Mouse (Mus musculus): ENCODE results near the gene Ulk4. TPM values are rescaled to one million over a fixed set of nuclear protein-coding genes. Genes with fewer than 3 reads are reported as not detected.
A peak's percentile ranks its signal among the peaks of the same experiment; 100 is the strongest.

Gene Ulk4
- polyA plus RNA-seq, 1 experiment from 2014 or later = 65.6 TPM

GRCm38 (mm10) chr9:120986994-120987393, 290.0 kb downstream of the Ulk4 start:
- H3K27me3 ChIP-seq (ENCODE audit: control insufficient read depth, insufficient read depth, low read length) = no peaks in the 10 kb centered on the region
- H3K27ac ChIP-seq = no peak overlapping the region
- ATAC-seq (ENCODE audit: low FRiP score) = no peak
- no peak for DNase-seq (ENCODE audit: low spot score)
- H3K4me3 ChIP-seq (replicated peaks; ENCODE audit: low read length) = no peak overlapping the region
- whole genome bisulfite sequencing = 86% methylated on average over 4 of the region's 4 CpGs
- no peaks in the 10 kb centered on the region for H3K36me3 ChIP-seq (replicated peaks; ENCODE audit: control insufficient read depth, insufficient read depth)
- no peak overlapping the region for H3K4me2 ChIP-seq (replicated peaks)
- H3K9ac ChIP-seq = no peak overlapping the region
- peaks cover 28% of the 10 kb centered on the region for H3K4me1 ChIP-seq (replicated peaks; ENCODE audit: control insufficient read depth, insufficient read depth, low read length)
- H3K9me3 ChIP-seq (ENCODE audit: control insufficient read depth, low read length) = no peaks in the 10 kb centered on the region

- Histone ChIP-seq H3K27me3 (ENCODE audit: control insufficient read depth, insufficient read depth, low read length) (no peaks in the 10 kb centered on the region), H3K27ac (no peak overlapping the region), H3K4me3 (replicated peaks; ENCODE audit: low read length) (no peak overlapping the region), H3K9ac (no peak overlapping the region), H3K4me1 (replicated peaks; ENCODE audit: control insufficient read depth, insufficient read depth, low read length) (peaks cover 28% of the 10 kb centered on the region), H3K4me2 (replicated peaks) (no peak overlapping the region), H3K36me3 (replicated peaks; ENCODE audit: control insufficient read depth, insufficient read depth) (no peaks in the 10 kb centered on the region), H3K9me3 (ENCODE audit: control insufficient read depth, low read length) (no peaks in the 10 kb centered on the region)
- no peak for ATAC-seq (ENCODE audit: low FRiP score)
- WGBS = 92% methylated on average over 3 of the region's 3 CpGs
- DNase-seq (ENCODE audit: low spot score) = no peak
Observed at GRCm38 (mm10) chr9:120986255-120986654, 290.7 kb downstream of the Ulk4 start.

GRCm38 (mm10) chr9:120985524-120985923, 291.5 kb downstream of the Ulk4 start:
- DNase-seq (ENCODE audit: low spot score) (no peak), ATAC-seq (ENCODE audit: low FRiP score) (no peak)
- WGBS = over 99% methylated on average over 5 of the region's 5 CpGs
- no peak overlapping the region for H3K4me3 ChIP-seq (replicated peaks; ENCODE audit: low read length)
- no peaks in the 10 kb centered on the region for H3K27me3 ChIP-seq (ENCODE audit: control insufficient read depth, insufficient read depth, low read length)
- no peaks in the 10 kb centered on the region for H3K36me3 ChIP-seq (replicated peaks; ENCODE audit: control insufficient read depth, insufficient read depth)
- H3K4me2 ChIP-seq (replicated peaks) = no peak overlapping the region
- no peak overlapping the region for H3K27ac ChIP-seq
- peaks cover 23% of the 10 kb centered on the region for H3K4me1 ChIP-seq (replicated peaks; ENCODE audit: control insufficient read depth, insufficient read depth, low read length)
- no peak overlapping the region for H3K9ac ChIP-seq
- H3K9me3 ChIP-seq (ENCODE audit: control insufficient read depth, low read length) = no peaks in the 10 kb centered on the region

GRCm38 (mm10) chr9:120985009-120985408, 292.0 kb downstream of the Ulk4 start:
- no peak overlapping the region for H3K4me2 ChIP-seq (replicated peaks)
- no peak overlapping the region for H3K9ac ChIP-seq
- H3K4me1 ChIP-seq (replicated peaks; ENCODE audit: control insufficient read depth, insufficient read depth, low read length) = peaks cover 18% of the 10 kb centered on the region
- H3K27ac ChIP-seq = no peak overlapping the region
- no peaks in the 10 kb centered on the region for H3K27me3 ChIP-seq (ENCODE audit: control insufficient read depth, insufficient read depth, low read length)
- no peaks in the 10 kb centered on the region for H3K9me3 ChIP-seq (ENCODE audit: control insufficient read depth, low read length)
- ATAC-seq (ENCODE audit: low FRiP score) (no peak), DNase-seq (ENCODE audit: low spot score) (no peak)
- H3K4me3 ChIP-seq (replicated peaks; ENCODE audit: low read length) = no peak overlapping the region
- WGBS = 97% methylated on average over 5 of the region's 5 CpGs
- no peaks in the 10 kb centered on the region for H3K36me3 ChIP-seq (replicated peaks; ENCODE audit: control insufficient read depth, insufficient read depth)

- H3K4me3 ChIP-seq (replicated peaks; ENCODE audit: low read length) = no peak overlapping the region
- no peaks in the 10 kb centered on the region for H3K36me3 ChIP-seq (replicated peaks; ENCODE audit: control insufficient read depth, insufficient read depth)
- 86% methylated on average over 5 of the region's 5 CpGs for WGBS
- no peak overlapping the region for H3K4me2 ChIP-seq (replicated peaks)
- H3K27ac ChIP-seq = no peak overlapping the region
- no peak for ATAC-seq (ENCODE audit: low FRiP score)
- H3K27me3 ChIP-seq (ENCODE audit: control insufficient read depth, insufficient read depth, low read length) = no peaks in the 10 kb centered on the region
- peaks cover 16% of the 10 kb centered on the region for H3K4me1 ChIP-seq (replicated peaks; ENCODE audit: control insufficient read depth, insufficient read depth, low read length)
- no peak for DNase-seq (ENCODE audit: low spot score)
- no peak overlapping the region for H3K9ac ChIP-seq
- H3K9me3 ChIP-seq (ENCODE audit: control insufficient read depth, low read length) = no peaks in the 10 kb centered on the region
Observed at GRCm38 (mm10) chr9:120984509-120984908, 292.5 kb downstream of the Ulk4 start.

- Histone ChIP-seq H3K4me1 (replicated peaks; ENCODE audit: control insufficient read depth, insufficient read depth, low read length) (peaks cover 13% of the 10 kb centered on the region), H3K4me2 (replicated peaks) (no peak overlapping the region), H3K4me3 (replicated peaks; ENCODE audit: low read length) (no peak overlapping the region), H3K27ac (no peak overlapping the region), H3K27me3 (ENCODE audit: control insufficient read depth, insufficient read depth, low read length) (no peaks in the 10 kb centered on the region), H3K9me3 (ENCODE audit: control insufficient read depth, low read length) (no peaks in the 10 kb centered on the region), H3K36me3 (replicated peaks; ENCODE audit: control insufficient read depth, insufficient read depth) (no peaks in the 10 kb centered on the region), H3K9ac (no peak overlapping the region)
- no peak for ATAC-seq (ENCODE audit: low FRiP score)
- no peak for DNase-seq (ENCODE audit: low spot score)
- WGBS = 92% methylated on average over 8 of the region's 8 CpGs
Observed at GRCm38 (mm10) chr9:120983849-120984248, 293.1 kb downstream of the Ulk4 start.

GRCm38 (mm10) chr9:120981777-120982176, 295.2 kb downstream of the Ulk4 start:
- Histone ChIP-seq H3K27me3 (ENCODE audit: control insufficient read depth, insufficient read depth, low read length) (no peaks in the 10 kb centered on the region), H3K4me2 (replicated peaks) (no peak overlapping the region), H3K36me3 (replicated peaks; ENCODE audit: control insufficient read depth, insufficient read depth) (no peaks in the 10 kb centered on the region), H3K9me3 (ENCODE audit: control insufficient read depth, low read length) (no peaks in the 10 kb centered on the region), H3K27ac (no peak overlapping the region), H3K4me3 (replicated peaks; ENCODE audit: low read length) (no peak overlapping the region), H3K4me1 (replicated peaks; ENCODE audit: control insufficient read depth, insufficient read depth, low read length) (no peaks in the 10 kb centered on the region; the same call in 1 of the 2 replicates), H3K9ac (no peak overlapping the region)
- 85% methylated on average over 7 of the region's 7 CpGs for WGBS
- DNase-seq (ENCODE audit: low spot score) (no peak), ATAC-seq (ENCODE audit: low FRiP score) (no peak)

- Histone ChIP-seq H3K9me3 (ENCODE audit: control insufficient read depth, low read length) (no peaks in the 10 kb centered on the region), H3K4me1 (replicated peaks; ENCODE audit: control insufficient read depth, insufficient read depth, low read length) (no peaks in the 10 kb centered on the region; the same call in 1 of the 2 replicates), H3K27me3 (ENCODE audit: control insufficient read depth, insufficient read depth, low read length) (no peaks in the 10 kb centered on the region), H3K36me3 (replicated peaks; ENCODE audit: control insufficient read depth, insufficient read depth) (no peaks in the 10 kb centered on the region), H3K4me2 (replicated peaks) (no peak overlapping the region), H3K4me3 (replicated peaks; ENCODE audit: low read length) (no peak overlapping the region), H3K27ac (no peak overlapping the region), H3K9ac (no peak overlapping the region)
- DNase-seq (ENCODE audit: low spot score) (no peak), ATAC-seq (ENCODE audit: low FRiP score) (no peak)
- 99% methylated on average over 4 of the region's 4 CpGs for whole genome bisulfite sequencing
Observed at GRCm38 (mm10) chr9:120976856-120977255, 300.1 kb downstream of the Ulk4 start.

- no peak overlapping the region for H3K9ac ChIP-seq
- no peaks in the 10 kb centered on the region; the same call in 1 of the 2 replicates for H3K4me1 ChIP-seq (replicated peaks; ENCODE audit: control insufficient read depth, insufficient read depth, low read length)
- ATAC-seq (ENCODE audit: low FRiP score) = peak; percentile 76
- H3K4me2 ChIP-seq (replicated peaks) = no peak overlapping the region
- peak; percentile 72 for DNase-seq (ENCODE audit: low spot score)
- H3K4me3 ChIP-seq (replicated peaks; ENCODE audit: low read length) = no peak overlapping the region
- no peaks in the 10 kb centered on the region for H3K27me3 ChIP-seq (ENCODE audit: control insufficient read depth, insufficient read depth, low read length)
- H3K36me3 ChIP-seq (replicated peaks; ENCODE audit: control insufficient read depth, insufficient read depth) = no peaks in the 10 kb centered on the region
- no peak overlapping the region for H3K27ac ChIP-seq
- WGBS = 62% methylated on average over 5 of the region's 5 CpGs
- H3K9me3 ChIP-seq (ENCODE audit: control insufficient read depth, low read length) = no peaks in the 10 kb centered on the region
Observed at GRCm38 (mm10) chr9:120976158-120976557, 300.8 kb downstream of the Ulk4 start.

- 86% methylated on average over 2 of the region's 2 CpGs for WGBS
- no peak for ATAC-seq (ENCODE audit: low FRiP score)
Observed at GRCm38 (mm10) chr9:120974209-120974608, 302.8 kb downstream of the Ulk4 start.

More at GRCm38 (mm10) chr9:120974209-120974608, 302.8 kb downstream of the Ulk4 start:
- Histone ChIP-seq H3K27ac (no peak overlapping the region), H3K4me2 (replicated peaks) (no peak overlapping the region), H3K36me3 (replicated peaks; ENCODE audit: control insufficient read depth, insufficient read depth) (peaks cover 4% of the 10 kb centered on the region; the same call in 1 of the 2 replicates), H3K27me3 (ENCODE audit: control insufficient read depth, insufficient read depth, low read length) (no peaks in the 10 kb centered on the region), H3K9me3 (ENCODE audit: control insufficient read depth, low read length) (no peaks in the 10 kb centered on the region), H3K9ac (no peak overlapping the region), H3K4me1 (replicated peaks; ENCODE audit: control insufficient read depth, insufficient read depth, low read length) (no peaks in the 10 kb centered on the region), H3K4me3 (replicated peaks; ENCODE audit: low read length) (no peak overlapping the region)
- DNase-seq (ENCODE audit: low spot score) = no peak

Measured in hindbrain, embryonic 14.5 days (tissue).